Mouse (Mus musculus): ENCODE data around the gene Tulp2.

GRCm38 (mm10) chr7:45488293-45489204, 6.9 kb downstream of the Tulp2 start, which contains the start of gene Dhdh:
- TF ChIP-seq CTCF (conservative IDR thresholded peaks at IDR 0.05; ENCODE audit: low read length) (no peak), POU5F1 (IDR thresholded peaks at IDR 0.05; ENCODE audit: borderline replicate concordance, low read length) (no peak), NANOG (IDR thresholded peaks at IDR 0.05; ENCODE audit: borderline replicate concordance, low read length) (no peak)

Measured in E14TG2a.4 (cell line).